Mouse (Mus musculus): ENCODE data around the gene Ttll1.
"Not testable (repeated sequence)": the region's sequence is repeated elsewhere in the genome, so short reads cannot be mapped to it uniquely, and the experiment has no call there.

The Ttll1 gene

GRCm38 (mm10) chr15:83523638-83524332 is 13.1 kb upstream of the Ttll1 start:
- no peak for DNase-seq (ENCODE audit: extremely low spot score, low read depth, low spot score)

GRCm38 (mm10) chr15:83523196-83523595 is 12.5 kb upstream of the Ttll1 start:
- DNase-seq (ENCODE audit: extremely low spot score, low read depth, low spot score): no peak

GRCm38 (mm10) chr15:83520861-83521382 is 10.2 kb upstream of the Ttll1 start:
- no peak for DNase-seq (ENCODE audit: extremely low spot score, low read depth, low spot score)

- peak; percentile 80 for DNase-seq (ENCODE audit: extremely low spot score, low read depth, low spot score)
Observed at GRCm38 (mm10) chr15:83518215-83519048, 7.7 kb upstream of the Ttll1 start.

- DNase-seq (ENCODE audit: extremely low spot score, low read depth, low spot score): no peak
Observed at GRCm38 (mm10) chr15:83515018-83515417, 4.3 kb upstream of the Ttll1 start.

GRCm38 (mm10) chr15:83512489-83513281 is 2.0 kb upstream of the Ttll1 start:
- DNase-seq (ENCODE audit: extremely low spot score, low read depth, low spot score): no peak

GRCm38 (mm10) chr15:83509950-83510804 is 516 bp downstream of the Ttll1 start:
- no peak for DNase-seq (ENCODE audit: extremely low spot score, low read depth, low spot score)

GRCm38 (mm10) chr15:83501483-83501882 is 9.2 kb downstream of the Ttll1 start:
- DNase-seq (ENCODE audit: extremely low spot score, low read depth, low spot score): not testable (repeated sequence)

GRCm38 (mm10) chr15:83500352-83500751 is 10.3 kb downstream of the Ttll1 start:
- no peak for DNase-seq (ENCODE audit: extremely low spot score, low read depth, low spot score)

- DNase-seq (ENCODE audit: extremely low spot score, low read depth, low spot score): no peak
Observed at GRCm38 (mm10) chr15:83499211-83499755, 11.4 kb downstream of the Ttll1 start.

GRCm38 (mm10) chr15:83497299-83497698 is 13.4 kb downstream of the Ttll1 start:
- DNase-seq (ENCODE audit: extremely low spot score, low read depth, low spot score): no peak

- DNase-seq (ENCODE audit: extremely low spot score, low read depth, low spot score): no peak
Observed at GRCm38 (mm10) chr15:83495787-83496367, 14.8 kb downstream of the Ttll1 start.

- DNase-seq (ENCODE audit: extremely low spot score, low read depth, low spot score): no peak
Observed at GRCm38 (mm10) chr15:83495195-83495594, 15.5 kb downstream of the Ttll1 start.

- DNase-seq (ENCODE audit: extremely low spot score, low read depth, low spot score): no peak
Observed at GRCm38 (mm10) chr15:83494572-83494920, 16.1 kb downstream of the Ttll1 start.

GRCm38 (mm10) chr15:83493856-83494571 is 16.7 kb downstream of the Ttll1 start:
- no peak for DNase-seq (ENCODE audit: extremely low spot score, low read depth, low spot score)

GRCm38 (mm10) chr15:83491891-83492290 is 18.8 kb downstream of the Ttll1 start:
- no peak for DNase-seq (ENCODE audit: extremely low spot score, low read depth, low spot score)

GRCm38 (mm10) chr15:83489471-83489870 is 21.2 kb downstream of the Ttll1 start:
- DNase-seq (ENCODE audit: extremely low spot score, low read depth, low spot score): no peak

- DNase-seq (ENCODE audit: extremely low spot score, low read depth, low spot score): no peak
Observed at GRCm38 (mm10) chr15:83487477-83488115, 23.1 kb downstream of the Ttll1 start.

GRCm38 (mm10) chr15:83484311-83484710 is 26.4 kb downstream of the Ttll1 start:
- DNase-seq (ENCODE audit: extremely low spot score, low read depth, low spot score): no peak
